Mouse (Mus musculus) 3134 (cell line): ENCODE data around the gene Snph.
"Not testable (repeated sequence)": the region's sequence is repeated elsewhere in the genome, so short reads cannot be mapped to it uniquely, and the experiment has no call there.

Source experiments
- DNase-seq: peaks from one replicate; pipeline ENCODE4 v3.0.0-alpha.2; 2011; ENCODE audit warnings: low spot score; ENCODE audit not compliant: insufficient read length; ENCODE audit errors: extremely low read depth

Snph gene

DNA sequence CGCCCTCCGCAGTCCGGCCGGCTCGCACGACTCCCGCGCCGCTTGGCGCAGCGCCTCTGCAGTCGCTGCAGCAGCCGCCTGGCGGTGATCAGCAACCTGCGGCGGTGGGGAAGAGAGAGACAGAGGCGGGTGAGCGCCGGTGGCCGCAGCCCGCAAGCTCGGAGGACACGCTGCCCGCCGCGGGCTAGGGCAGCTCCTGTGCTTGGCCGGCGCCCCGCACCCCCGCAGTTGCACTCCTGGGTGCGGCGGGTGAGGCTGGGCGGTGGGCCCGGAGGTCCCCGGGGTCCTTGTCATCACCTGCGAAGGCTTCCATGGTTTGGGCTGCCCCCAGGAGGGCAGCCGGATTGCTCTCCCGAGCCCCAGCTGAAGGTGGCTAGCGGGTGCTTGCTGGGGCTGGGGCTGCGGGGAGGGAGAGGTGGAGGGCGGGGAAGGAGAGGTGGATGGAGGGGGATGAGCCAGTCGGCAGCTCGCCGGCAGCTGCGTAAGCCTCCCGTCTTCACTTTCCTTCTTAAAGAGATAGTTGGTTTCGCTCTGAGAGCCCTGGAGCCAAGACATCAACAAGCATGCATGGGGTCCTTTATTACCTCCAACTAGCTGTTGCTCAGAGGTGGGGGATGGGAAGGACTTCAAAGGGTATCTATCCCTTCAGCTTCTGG is at the start of gene Snph:
Gene Snph (minus strand): TSS at position 435 of the 656 bp plus-strand sequence.
- DNase-seq, result no peak

DNA sequence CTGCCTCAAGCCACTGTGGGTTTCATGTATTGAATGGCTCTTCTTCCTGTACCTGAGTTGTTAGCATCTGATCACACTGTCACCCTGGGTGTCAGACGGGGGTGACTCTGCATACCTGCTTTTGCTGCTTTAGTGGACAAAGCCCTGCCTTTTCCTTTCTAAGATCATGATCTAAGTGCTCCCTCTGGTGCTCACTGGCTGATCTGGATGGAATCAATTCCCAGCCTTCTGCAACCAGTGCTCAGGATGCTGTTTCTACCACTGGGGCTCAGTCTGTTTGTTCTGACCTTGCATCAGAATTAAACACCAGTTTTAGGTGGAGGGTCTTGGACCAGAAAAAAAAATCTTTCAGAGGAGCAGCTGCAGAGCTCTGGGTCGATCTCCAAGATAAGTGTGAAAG is 43.8 kb upstream of the Snph start:
- DNase-seq, result no peak

DNA sequence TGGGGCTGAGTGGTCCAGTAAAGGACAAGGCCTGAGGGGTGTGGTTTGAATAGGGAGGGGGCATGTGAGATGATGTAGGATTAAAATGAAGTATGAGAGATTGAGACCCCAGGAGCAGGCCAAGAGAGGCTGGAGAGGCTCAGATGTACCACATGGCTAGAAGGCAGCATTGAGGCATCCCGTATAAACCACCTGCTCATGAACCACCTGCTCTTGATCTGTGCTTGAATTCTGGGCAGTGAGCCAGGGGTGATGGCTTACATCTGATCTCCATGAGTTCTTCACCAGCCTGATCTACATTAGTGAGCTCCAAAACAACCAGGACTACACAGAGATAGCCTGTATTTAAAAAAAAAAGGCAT is 38.6 kb upstream of the Snph start:
- no peak for DNase-seq

DNA sequence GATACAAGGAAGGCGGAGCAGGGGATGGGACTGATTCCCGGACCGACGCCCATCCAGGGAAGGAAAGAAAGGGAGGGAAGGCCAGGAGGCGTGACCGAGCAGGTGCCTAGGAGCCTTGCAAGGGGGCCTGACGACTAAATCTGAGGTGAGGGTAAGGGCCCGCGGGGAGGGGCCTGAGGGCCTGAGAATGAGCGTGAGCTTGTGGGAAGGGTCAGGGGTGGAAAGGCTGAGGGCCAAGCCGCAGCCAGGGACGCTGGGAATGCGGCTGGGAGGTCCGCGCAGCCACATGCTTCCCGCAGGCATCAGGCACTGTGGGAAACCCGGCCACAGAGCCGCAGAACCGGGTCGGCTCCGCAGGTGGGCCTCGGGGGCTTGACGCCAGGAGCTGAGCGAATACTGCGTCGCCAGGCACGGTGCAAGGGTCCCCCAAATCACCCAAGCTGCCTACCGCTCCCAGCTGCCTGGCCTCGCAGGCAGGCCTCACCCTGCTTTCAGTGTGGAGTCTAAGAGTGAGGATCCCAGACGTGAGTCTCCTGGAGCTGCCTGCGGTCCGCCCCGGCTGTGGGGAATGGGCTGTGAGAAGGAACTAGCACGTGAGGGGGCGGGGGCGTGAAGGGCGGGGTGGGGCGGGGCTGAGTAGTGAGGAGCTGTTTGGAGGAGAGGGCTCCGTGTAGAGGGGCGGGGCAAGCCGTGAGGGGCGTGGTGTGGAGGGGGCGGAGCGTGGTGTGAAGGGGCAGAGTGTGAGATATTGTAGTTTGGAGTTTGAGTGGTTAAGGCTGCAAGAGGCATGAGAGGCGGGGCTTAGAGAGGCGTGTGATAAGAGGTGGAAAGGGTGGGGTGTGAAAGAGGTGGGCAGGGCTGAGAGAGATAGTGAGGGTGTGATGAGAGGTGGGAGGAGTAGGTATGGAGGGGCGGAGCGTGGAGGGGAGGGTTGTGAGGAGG is 37.9 kb upstream of the Snph start:
- DNase-seq, result peak; percentile 11

DNA sequence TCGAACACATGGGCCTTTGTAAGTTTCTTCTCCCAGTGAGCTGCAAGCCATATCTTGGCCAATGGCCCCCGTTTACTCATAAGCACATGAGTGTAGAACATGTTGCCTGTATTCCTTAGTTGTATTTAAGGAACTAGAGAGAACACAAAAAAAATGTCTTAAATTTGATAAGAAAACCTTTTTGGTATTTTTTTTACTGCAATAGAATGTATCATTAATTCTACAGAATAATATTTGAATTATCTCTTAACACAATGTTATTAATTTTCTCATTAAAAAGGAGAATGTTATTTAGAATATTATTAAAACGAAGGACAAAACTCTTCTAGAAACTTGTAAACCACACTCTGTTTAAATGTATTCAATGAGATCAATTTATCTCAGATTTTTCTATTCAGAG is 36.0 kb upstream of the Snph start, which contains the start of gene Rad21l:
Gene Rad21l (minus strand): TSS at position 101 of the 400 bp plus-strand sequence.
- no peak for DNase-seq

DNA sequence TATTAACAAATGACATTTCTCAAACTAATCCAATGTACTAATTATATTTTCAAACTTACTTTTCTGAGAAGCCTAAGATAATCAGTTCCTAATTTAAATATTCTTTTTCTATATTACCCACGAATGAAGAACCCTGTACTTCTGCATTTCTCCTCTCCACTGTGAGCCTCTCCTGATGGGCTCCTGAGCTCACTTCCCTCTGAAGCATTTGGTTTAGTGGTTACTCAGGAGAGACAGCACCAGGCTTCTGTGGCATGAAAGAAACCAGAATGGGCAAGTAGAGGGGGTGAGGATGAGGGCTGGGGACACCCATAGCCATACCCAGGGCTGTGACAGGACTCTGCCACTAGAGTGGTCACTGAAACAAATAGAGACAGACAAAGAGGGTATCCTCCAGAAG is 19.7 kb upstream of the Snph start:
- DNase-seq, result no peak

DNA sequence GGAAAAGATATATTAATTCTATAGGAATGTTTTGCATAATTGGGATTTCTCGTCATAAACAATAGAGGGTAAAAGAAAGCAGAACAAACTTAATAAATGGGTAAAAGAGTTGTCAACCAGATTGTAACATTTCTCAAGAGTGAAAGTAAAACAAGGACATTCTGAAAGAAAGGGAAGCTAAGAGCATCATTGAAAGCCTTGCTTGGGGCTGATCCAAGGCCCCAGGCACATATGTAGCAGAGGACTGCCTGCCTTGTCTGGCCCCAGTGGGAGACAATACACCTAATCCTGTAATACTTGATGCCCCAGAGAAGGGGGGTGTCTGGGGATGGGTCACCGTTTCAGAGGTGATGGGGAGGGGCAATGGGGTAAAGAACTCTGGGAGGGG is 3.6 kb upstream of the Snph start:
- DNase-seq, result no peak

DNA sequence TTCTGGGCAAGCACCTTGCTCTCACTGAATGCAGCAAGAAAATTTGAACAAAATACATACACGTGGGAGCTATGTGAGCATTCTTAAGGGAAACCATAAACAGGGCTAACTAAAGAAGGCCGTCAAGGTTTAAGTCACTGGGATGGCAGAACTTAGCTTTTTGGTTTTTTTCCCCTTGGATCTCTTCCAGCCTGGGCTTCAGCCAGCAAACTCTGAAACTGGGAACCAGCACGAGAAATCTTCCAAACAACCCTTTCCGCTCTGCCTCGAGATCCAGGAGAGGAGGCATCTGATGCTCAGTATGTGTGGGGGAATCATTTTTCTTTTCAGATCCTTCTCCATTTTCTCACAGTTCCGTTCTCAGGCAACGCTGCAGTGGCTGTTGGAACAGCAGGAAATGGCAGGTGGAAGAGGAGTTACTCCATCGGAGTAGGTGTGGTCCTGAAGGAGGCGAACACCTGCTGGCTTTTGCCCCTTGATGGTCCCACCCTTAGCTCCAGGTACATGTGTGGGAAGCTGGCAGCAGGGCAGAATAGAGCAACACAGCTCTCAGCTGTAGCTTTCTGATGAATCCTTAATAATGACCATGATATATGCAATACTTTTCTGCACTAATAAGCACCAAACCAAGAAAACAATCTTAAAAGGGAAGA is 3.1 kb upstream of the Snph start:
- no peak for DNase-seq

DNA sequence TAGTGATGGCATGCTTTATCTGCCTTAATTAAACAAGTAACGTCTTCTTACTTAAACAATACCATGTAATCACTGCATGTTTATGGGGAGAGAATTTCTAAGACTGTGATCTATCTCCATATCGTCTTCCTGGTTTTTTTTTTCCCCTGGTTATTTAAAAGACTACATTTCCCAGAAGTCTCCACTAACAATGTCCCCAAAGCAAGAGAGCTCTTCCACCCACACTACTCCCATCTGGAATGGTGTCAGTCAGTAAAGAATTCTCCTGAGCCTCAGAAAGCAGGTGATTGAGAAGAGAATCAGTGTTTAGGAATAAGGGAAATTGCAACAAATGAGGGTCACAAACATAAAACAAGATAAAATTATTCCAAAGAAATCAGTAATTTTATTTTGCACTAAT is 2.5 kb upstream of the Snph start:
- no peak for DNase-seq

DNA sequence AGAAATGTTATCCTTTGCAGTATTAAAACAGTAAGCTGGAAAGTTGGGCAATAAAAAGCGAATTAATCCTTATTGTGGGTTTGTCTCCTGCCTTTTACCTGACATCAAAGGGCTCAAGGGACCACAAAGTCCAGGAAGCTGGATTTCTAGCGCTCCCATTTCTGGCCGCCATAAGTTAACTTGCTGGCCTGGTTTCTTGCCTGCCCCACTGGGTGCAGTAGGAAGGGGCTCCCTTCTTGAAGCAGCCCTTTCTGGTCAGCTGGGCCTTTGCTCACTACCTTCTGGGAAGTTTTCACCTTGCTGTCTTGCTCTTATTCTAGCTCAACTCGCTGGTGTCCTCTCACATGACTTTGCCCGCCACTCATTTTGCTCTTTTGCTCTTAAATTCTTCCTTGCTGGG is 589 bp upstream of the Snph start:
- no peak for DNase-seq

DNA sequence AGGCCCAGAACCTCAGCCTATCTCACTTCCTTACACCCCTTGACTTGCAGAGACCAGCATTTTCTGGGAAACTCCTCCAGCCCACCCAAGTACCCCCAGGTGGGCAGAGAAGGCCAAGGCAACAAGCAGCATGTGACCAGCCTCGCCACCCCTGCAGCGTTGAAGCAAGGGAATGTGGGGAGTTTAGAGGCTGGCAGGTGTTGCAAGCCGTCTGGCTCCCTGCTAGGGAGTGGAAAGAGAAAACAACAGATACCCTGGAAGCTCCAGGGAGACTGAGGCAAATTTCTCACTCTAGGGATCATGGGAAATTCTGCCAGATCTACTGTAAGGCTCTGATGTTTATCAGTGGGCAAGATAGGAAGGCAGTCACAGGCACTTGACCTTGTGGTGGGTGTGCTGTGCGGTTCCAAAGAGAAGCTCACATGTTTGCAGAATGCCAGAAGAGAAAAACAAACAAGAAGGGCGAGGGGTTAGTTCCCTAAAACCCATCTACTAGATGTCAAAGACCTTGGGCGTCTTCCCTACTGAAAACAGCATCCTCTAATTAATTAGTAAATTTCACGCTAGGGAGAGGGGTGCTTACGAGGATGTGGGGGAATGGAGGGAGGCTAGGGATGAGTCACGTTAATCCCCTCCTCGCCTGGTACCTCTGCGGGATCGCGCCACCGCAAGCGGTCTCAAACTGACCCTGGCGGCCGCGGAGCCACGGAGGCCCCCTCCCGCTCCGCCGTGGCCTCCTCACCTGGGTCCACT is 811 bp downstream of the Snph start:
- no peak for DNase-seq

DNA sequence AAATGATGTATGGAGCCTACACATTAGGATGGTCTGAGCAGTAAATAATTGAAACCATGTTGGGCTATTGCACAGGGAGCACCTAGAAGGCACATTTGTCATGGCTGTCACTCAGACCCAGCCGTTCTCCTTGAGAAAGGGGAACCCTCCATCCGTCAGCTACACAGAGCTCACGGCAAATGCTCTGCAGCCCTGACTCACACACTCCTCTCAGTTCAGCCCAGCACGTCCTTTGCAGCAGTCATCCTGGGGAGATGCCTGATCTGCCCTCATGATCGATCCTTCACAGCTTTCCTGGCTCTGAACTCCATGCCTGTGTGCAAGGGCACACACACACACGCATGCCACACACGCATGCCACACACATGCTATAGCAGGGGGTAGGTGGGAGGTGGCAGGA is 3.1 kb downstream of the Snph start:
- DNase-seq, result no peak

DNA sequence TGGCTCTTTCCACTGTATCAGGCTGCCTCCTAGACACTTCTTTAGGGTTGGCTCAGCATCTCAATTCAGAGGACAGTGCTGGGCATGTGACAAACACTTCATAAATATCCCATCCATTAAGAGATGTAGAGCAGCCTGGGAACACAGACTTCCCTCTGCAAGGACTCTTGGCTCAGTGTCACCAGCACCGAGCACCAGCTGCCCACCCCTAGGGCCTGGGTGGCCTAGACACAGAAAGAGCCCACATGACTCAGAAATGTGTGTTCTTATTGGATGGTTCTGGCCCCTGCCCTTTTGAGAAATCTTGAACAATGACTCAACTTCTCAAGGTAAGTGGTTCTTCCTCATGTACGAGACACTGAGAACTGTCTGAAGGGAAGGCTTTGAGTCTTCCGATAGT is 4.4 kb downstream of the Snph start:
- DNase-seq, result no peak

DNA sequence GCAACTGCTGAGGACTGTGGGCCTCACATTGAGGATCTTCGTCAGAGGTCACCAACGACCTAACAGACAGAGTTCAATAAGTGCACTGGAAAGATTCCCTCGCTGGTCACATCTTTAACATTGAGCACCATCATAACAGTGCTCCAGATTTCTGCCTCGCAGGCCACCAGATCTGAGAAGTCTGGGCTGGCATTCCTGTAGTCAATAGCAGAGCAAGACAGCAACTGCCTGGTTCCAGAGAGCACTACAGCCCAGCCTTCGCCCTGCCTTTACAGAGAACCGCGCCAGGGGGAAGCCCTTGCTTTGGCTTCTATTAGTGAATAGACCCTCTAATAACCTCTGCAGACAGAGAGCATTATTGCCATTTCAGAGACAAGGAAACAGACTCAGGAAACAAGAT is 6.1 kb downstream of the Snph start:
- no peak for DNase-seq

DNA sequence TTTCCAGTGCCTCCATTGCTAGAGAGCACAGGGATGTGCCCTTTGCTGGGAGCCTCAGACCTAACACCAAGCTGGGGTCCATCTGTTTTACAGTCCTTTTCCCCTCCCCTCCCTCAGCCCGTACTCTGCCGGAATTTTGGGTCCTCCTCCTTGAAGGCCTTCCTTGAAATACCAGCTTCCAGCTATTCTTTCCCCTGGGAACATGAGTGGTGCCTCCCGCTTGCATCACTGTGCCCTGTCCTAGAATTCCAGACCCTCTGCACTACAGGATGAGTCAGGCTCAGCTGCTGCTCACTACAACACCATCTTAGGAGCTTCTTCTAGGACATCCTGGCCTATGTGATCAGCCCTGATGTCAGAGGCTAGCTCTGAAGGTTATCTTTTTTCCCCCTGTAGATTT is 8.6 kb downstream of the Snph start:
- no peak for DNase-seq

DNA sequence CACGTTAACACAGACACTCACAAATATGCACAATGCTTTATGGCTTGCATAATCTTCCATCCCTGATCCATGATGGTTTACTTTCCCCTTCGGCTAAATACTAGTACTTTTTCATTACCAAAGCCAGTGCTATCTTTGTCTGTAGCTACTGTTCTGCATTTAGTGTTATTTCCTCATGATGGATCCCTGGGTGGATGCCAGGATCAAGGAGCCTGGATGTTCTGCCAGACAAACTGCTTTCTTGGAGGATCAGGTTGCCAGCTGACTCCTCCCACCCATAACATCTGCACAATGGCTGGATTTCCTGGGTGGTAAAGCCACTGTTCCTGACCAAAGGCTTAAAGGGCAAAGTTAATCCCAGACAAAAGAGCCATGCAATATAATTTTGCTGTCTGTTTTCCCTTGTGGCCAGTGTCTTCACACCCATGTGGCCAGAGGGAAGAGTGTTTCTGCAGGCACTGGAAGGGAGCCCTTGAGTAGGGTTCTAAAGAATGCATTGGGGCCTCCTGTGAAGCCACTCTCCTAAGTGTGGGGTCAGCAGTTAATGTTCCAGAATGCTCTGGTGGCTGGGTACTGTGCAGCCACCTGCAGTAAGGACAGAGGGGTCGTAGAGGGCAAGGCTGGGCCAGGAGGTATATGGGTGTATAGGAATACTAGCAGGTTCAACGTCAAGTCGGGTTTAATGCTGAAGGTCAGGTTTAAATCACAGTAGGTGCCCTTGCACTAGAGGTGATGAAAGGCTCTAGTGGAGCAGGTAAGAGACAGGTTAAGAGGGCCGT is 15.7 kb downstream of the Snph start:
- no peak for DNase-seq

DNA sequence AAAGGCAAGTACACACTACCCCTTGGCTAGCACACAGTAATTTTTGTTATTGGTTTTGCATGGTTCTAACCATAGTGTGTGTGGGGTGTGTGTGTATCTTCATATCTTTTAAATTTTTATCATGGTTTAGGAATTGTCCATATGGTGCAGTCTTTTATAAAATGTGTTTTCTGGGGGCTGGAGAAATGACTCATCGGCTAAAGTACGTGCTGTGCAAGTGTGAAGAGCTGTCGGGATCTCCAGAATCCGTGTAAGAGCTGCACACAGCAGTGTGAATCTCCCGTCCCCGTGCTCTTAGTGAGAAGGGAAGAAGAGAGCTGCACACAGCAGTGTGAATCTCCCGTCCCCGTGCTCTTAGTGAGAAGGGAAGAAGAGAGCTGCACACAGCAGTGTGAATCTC is 16.6 kb downstream of the Snph start:
- not testable (repeated sequence) for DNase-seq

DNA sequence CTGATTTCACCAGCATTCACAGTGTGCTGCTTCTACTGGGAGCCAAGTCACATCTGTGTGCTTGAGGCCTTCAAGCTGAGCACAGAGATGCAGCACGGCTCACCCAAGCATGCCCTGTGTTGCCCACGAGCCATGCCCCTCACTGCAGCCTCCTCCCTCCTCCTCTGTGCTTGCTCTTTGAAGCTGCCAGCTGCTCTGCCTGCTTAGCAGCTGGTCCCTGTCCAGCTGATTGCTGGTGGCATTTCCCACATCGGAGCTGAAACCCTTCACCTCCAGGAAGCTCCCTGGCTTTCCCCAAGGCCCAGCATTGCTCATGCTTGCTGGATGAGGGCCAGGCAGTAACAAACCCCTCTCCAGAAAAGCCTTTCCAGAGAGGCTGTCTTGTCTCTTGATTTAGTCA is 22.4 kb downstream of the Snph start:
- peak; percentile 51 for DNase-seq

DNA sequence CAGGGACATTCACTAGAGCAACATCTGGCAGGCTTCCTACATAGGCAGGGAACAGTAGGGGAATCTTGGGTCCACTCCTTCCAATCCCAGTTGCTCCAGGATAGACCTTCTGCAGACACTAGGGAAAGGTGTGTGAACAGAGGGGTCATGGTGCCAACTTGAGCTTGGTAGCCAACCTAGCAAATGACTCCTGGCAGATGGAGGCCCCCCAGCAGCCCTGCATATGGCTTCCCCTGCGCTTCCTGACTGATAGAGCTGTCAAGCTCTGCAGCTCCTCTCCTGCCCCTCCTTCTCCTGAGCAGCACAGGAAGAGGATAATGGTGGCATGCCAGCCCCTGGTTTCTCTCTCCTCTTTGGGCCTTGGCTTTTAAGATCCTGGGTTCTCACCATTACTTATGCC is 24.0 kb downstream of the Snph start:
- DNase-seq, result no peak

DNA sequence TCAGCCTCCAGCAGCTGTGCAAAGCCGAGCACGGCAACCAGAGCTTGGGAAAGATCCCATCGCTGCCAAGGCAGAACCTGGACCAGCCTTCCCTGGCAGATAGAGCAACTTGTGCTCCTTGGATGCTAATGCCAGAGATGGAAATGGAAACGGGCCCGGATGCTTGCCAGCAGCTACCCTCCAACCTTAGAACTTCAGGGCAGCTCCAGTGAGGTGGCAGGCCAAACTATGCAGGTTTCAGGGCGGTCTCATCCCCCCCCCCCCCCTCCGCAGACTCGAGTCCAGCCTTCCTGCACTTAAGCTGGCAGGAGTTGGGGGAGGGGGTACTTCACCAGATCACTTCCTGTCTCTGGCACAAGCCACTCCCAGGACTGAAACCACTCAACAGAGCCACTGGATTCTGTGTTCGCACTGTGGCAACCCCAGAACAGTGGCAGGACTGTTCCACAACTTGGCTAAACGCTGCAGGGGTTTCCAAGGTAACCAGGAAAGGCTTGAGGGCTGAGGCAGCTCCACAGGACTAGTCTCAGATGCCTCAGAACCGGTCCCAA is 26.9 kb downstream of the Snph start:
- peak; percentile 79 for DNase-seq
